In genomic region chr1:118445441-118445840, GRCm38 (mm10) we compare ENCODE assay signal across 20 mouse cellular contexts. TPM values are rescaled to one million over a fixed set of nuclear protein-coding genes. Genes with fewer than 3 reads are reported as not detected.
A peak's percentile ranks its signal among the peaks of the same experiment; 100 is the strongest.
DNase-seq lines count a peak whose midpoint lies in the region; ATAC-seq and TF ChIP-seq lines count a peak whose summit lies in the region.
"Had no signal": no experiment of that assay in that cellular context is flagged by ENCODE, and none has a peak within 500 bp of the region (broad histone marks: within the 10 kb centered on the region; RNA-seq: fewer than 3 reads in every experiment).

No protein-coding gene starts in this region.

- DNase-seq in heart, embryonic 10.5 days (ENCODE audit: low spot score): no peak
- no peak for DNase-seq in heart, postnatal 14 days
- DNase-seq in kidney, postnatal 0 days (ENCODE audit: low spot score): no peak
- DNase-seq in kidney, adult 18-20 months: no peak
- peak; percentile 44 for DNase-seq in Muller cell, postnatal 12 days (ENCODE audit: inconsistent ontology term)
- DNase-seq in gastrocnemius, postnatal 10 days: peak; percentile 20
- no peak for DNase-seq in testis, postnatal 14 days (ENCODE audit: low spot score)
- no peak for DNase-seq in ovary, adult 18-20 months (ENCODE audit: low spot score)
- DNase-seq: cerebellum, adult 8-10 months; embryo, embryonic 11 days; kidney, postnatal 10 days; layer of hippocampus, adult 9-11 months; lung, postnatal 10 days had no signal

- intact Hi-C loops in heart, postnatal 14 days (cut with DNase I): no loop called here

- H3K4me2 ChIP-seq in kidney, postnatal 0 days (ENCODE audit: low read length): no peak overlapping the region
- H3K4me2 ChIP-seq: stomach, embryonic 15.5 days had no signal

- H3K36me3 ChIP-seq in heart, embryonic 10.5 days: no peaks in the 10 kb centered on the region
- H3K36me3 ChIP-seq in kidney, postnatal 0 days (ENCODE audit: insufficient read depth, low read length): no peaks in the 10 kb centered on the region
- H3K36me3 ChIP-seq: stomach, embryonic 15.5 days had no signal

- no peaks in the 10 kb centered on the region for H3K27me3 ChIP-seq in heart, embryonic 10.5 days (ENCODE audit: insufficient read depth, poor library complexity, severe bottlenecking)
- no peaks in the 10 kb centered on the region for H3K27me3 ChIP-seq in kidney, postnatal 0 days (ENCODE audit: insufficient read depth, low read length)
- H3K27me3 ChIP-seq: stomach, embryonic 15.5 days had no signal

- 72% methylated on average over 6 of the region's 6 CpGs for WGBS in heart, embryonic 10.5 days
- 58% methylated on average over 6 of the region's 6 CpGs for whole genome bisulfite sequencing in kidney, postnatal 0 days

- 0 out of 2 replicates have a peak overlapping the region, but pooled peaks have one; percentile 22 for H3K27ac ChIP-seq in heart, embryonic 10.5 days
- peak overlapping the region; percentile 21; the same call in 1 of the 2 replicates for H3K27ac ChIP-seq in kidney, postnatal 0 days
- H3K27ac ChIP-seq: liver, embryonic 14.5 days; midbrain, embryonic 10.5 days; stomach, embryonic 15.5 days had no signal

- no peak overlapping the region for H3K9ac ChIP-seq in kidney, postnatal 0 days (ENCODE audit: low read depth, low read length)
- H3K9ac ChIP-seq: liver, embryonic 14.5 days; stomach, embryonic 15.5 days had no signal

- H3K4me3 ChIP-seq in heart, embryonic 10.5 days: no peak overlapping the region
- no peak overlapping the region for H3K4me3 ChIP-seq in kidney, postnatal 0 days (replicated peaks; ENCODE audit: low read depth, low read length)
- H3K4me3 ChIP-seq: erythroblast, embryonic 14.5 days; midbrain, embryonic 10.5 days; stomach, embryonic 15.5 days had no signal

- ATAC-seq in kidney, postnatal 0 days (replicated peaks; ENCODE audit: low FRiP score, low read depth): no peak
- ATAC-seq: activated CD4-positive, CD25-positive, alpha-beta regulatory T cell, adult 4 months; forebrain, embryonic 16.5 days had no signal

- no peak for TF ChIP-seq CTCF in kidney, postnatal 0 days (IDR thresholded peaks at IDR 0.05; ENCODE audit: low read depth)

- peaks cover 43% of the 10 kb centered on the region for H3K4me1 ChIP-seq in heart, embryonic 10.5 days
- H3K4me1 ChIP-seq in kidney, postnatal 0 days (replicated peaks; ENCODE audit: insufficient read depth, low read length): no peaks in the 10 kb centered on the region
- H3K4me1 ChIP-seq: stomach, embryonic 15.5 days had no signal

- no peaks in the 10 kb centered on the region for H3K9me3 ChIP-seq in heart, embryonic 10.5 days
- H3K9me3 ChIP-seq in kidney, postnatal 0 days (replicated peaks; ENCODE audit: low read length): no peaks in the 10 kb centered on the region
- H3K9me3 ChIP-seq: G1E; midbrain, embryonic 10.5 days; stomach, embryonic 15.5 days had no signal

RNA-seq across cellular contexts. Expression of gene Clasp1, which starts 56.6 kb away (rescaled TPM):
- polyA plus RNA-seq in heart, embryonic 10.5 days (2016; fragmentation: Nextera tagmentation; extraction: Ambion mirVana): 72.3 and 110 TPM in 2 replicates
- total RNA-seq in heart, postnatal 14 days (2021): 100 to 1,000 TPM; 290 to 301 TPM
- 15.7 and 16.5 TPM in 2 replicates for polyA plus RNA-seq in kidney, postnatal 0 days (2015; fragmentation: Nextera tagmentation; extraction: Ambion mirVana)
- 10 to 100 TPM; 78.7 to 90.1 TPM for total RNA-seq in gastrocnemius, postnatal 10 days (2021)

Comparison
In these comparisons a context has a peak if more than half of its experiments do, and no peak if none do; other contexts are left out.
1. DNase-seq: peak in Muller cell, postnatal 12 days (single experiment) and gastrocnemius, postnatal 10 days (single experiment); none in heart, embryonic 10.5 days (single experiment), heart, postnatal 14 days (0 of 2), kidney, postnatal 0 days (single experiment), kidney, adult 18-20 months (single experiment), testis, postnatal 14 days (single experiment) and ovary, adult 18-20 months (single experiment).